Mouse (Mus musculus) layer of hippocampus, postnatal 25 days (tissue): ENCODE data around the gene Speer4f1. TPM values are rescaled to one million over a fixed set of nuclear protein-coding genes. Genes with fewer than 3 reads are reported as not detected.
"Not testable (repeated sequence)": the region's sequence is repeated elsewhere in the genome, so short reads cannot be mapped to it uniquely, and the experiment has no call there.

ENCODE experiments used
- DNase-seq, 2 experiments: peaks; one replicate each; pipeline ENCODE4 v3.0.0; 2022; ENCODE audit warnings: mixed read lengths in 2 of 2, low spot score in 1 of 2; ENCODE audit errors: extremely low spot score in 1 of 2
- total RNA-seq, 2 experiments: library from RNA; stranded (reverse); gene quantifications; 2 replicates each; pipeline ENCODE4 v1.2.3; 2021

The Speer4f1 gene
- total RNA-seq, result not detected

DNA sequence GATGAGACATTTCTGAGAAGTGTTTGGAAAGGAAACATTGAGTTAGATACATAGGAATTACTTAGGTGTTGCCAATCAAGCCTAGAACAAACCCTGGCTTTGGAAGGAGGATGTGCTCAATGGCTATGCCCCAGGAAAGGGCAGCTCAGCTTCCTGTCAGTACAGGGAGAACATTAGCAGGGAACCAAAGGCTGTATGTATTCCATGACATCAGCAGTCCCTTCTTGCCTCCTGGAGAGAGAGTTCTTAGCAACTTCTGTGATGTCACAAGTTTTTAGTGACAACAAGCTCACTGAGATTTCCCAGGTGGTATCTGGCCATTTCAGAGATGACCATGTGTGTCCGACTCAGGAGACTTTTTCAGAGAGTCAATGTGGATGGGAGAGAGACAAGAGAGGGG is at the start of gene Speer4f1:
Gene Speer4f1 (plus strand): TSS at position 301 of the 400 bp plus-strand sequence.
- DNase-seq, result not testable (repeated sequence)

DNA sequence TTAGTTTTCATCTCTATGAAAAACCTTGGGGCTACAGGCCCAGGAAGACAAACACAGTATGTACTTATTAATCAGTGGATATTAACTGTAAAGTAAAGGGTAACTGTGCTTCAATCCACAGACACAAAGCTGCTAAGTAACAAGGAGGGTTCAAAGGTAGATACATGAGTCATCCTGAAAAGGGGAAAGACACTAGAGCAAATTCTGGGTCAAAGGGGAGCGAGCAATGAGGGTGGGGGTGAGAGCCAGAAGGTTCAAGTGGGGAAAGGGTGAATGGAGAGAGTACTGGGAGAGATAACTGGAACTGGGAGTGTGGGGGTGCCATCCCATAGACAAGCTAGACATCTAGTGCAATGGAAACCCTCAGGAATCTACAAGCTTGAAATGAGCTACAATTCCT is 49.0 kb upstream of the Speer4f1 start:
- no peak for DNase-seq

- DNase-seq, result no peak
Measured at GRCm38 (mm10) chr5:17434721-17435120, 41.2 kb upstream of the Speer4f1 start.

DNA sequence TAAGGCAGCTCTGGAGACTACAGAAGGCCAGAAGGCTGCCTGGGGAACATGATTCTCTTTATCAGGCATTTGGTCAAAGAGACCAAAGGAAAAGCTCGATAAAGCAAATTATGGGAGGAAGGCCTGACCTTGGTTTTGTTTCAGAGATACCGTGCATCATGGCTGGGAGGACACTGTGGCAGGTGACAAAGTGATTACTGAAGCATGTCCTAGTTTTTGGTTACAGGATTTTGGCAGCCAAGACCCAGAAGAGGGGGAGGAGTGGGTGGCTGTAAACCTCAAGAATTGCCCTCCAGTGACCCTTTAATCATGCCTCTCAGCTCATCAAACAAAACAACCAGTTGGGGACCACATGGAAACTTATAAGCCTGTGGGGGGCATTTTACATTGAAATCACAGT is 39.7 kb upstream of the Speer4f1 start:
- DNase-seq, result no peak

DNA sequence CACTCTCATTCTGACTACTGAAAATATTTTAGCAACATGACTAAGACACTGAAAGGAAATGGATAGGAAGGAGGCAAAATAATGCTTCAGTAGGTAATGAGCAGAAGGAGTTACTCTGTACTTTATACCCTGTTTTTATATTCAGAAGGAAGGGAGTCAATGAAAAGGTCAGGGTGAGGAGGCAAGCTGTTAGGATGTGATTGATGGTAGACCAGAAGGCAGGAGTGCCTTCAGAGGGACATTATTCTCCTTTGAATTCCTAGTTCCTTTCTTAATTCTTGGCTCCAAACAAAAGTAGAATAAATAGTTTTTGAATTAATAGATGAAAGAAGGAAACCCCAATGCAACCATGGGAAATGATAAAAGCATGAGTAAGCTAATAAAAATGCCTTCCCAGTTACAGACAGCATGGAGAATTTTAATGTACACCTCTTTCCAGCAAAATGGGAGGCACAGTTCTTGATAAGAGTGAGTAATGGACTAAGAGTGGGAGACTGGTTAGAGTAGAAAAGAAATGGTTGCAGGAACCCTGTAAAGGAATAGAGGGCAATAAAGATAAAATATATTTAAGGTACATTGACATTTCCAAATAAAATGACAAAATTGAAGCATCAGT is 36.3 kb upstream of the Speer4f1 start:
- DNase-seq, result no peak

GRCm38 (mm10) chr5:17454059-17454458 is 21.8 kb upstream of the Speer4f1 start:
- no peak for DNase-seq

- DNase-seq, result no peak
Measured at GRCm38 (mm10) chr5:17454952-17455586, 20.8 kb upstream of the Speer4f1 start.

DNA sequence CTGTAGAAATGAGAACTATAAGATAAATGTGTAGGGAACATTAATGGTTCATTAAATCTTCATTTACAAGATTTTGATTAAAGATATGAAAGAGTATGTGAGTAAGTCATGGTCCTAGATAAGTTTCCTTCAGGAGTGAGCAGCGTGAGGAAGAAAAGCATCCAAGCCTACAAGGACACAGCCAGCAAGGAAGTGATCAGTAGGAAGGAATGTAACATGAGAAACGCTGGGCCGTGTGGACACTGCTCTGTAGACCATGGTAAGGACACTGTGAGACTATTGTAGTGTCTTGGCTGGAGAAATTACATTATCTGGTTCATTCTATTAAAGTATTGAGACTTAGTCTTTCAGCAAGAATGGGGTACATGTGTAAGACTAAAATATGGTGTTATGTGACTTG is 19.2 kb upstream of the Speer4f1 start:
- no peak for DNase-seq

DNA sequence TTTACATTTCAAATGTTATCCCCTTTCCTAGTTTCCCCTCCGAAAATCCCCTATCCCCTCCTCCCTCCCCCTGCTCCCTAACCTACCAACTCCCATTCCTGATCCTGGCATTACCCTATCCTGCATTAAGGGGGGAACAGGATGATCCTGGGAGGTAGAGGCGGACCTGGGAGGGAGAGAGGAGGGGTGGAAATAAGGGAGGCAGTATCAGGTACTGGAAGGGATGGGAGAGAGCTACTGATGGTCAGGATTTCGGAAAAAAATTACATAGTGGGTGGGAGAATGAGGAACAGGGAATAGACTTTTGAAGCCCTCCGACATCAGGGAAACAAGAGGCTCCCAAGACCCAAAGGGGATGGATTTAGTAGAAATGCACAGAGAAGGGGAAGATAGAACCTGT is 7.8 kb upstream of the Speer4f1 start:
- not testable (repeated sequence) for DNase-seq

DNA sequence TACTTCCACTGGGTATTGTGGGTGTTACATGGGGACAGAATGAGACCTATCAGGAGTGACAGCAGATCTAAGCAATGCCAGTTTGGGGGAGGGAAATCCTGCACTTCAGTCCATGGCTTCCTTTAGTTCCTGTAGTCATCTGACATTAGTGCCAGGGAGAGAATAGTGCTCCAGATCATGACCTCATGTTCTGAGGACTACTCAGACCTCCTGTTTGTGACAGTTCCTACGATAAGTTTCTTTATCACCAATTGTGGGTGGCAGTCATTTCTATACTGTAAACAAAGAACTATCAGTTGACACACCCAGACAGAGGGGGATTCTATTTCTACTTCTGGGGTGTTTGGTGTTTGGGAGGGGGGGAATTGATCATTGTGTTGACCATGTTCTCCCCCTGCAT is 578 bp downstream of the Speer4f1 start:
- no peak for DNase-seq

DNA sequence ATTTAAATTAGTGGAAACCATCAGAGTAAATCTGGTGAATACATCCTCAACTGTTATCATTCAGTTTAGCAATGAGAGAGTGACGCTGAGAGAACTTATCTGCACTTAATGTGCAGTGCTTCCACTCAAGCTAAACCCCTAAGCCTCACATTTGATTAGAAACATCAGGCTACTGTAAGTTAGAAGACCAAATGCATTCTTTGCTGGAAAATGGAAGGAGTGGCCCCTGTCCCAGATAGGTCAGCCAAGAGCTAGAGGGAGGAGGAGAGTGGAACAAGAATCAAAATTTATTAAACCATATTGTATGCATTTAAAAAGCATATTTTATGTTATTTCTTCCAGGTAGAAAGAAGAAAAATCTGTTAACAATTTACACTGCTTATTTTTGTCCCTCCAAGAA is 14.0 kb downstream of the Speer4f1 start:
- no peak for DNase-seq

- no peak for DNase-seq
Measured at GRCm38 (mm10) chr5:17495616-17496015, 19.7 kb downstream of the Speer4f1 start.

- DNase-seq, result no peak
Measured at GRCm38 (mm10) chr5:17496650-17497049, 20.8 kb downstream of the Speer4f1 start.

DNA sequence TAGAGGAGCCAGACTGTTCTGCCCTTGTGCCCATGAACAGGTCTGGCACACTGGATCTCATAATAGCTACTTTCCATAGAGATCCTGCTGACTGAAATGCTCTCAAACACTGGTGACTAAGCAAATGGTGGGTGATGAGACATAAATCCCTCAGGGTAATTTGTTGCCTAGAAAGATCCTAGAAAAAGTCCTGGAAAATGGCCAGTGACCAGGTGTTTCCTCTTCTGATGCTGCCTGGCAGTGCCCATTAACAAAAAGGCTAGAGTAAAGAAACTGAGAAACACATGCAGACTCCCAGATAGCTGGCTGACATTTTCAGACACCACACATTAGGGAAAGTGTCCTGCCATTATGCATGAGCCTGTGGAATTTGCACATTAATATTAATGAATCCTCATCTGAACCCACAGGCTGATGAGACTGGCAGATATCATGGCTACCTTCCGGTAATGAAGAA is 24.0 kb downstream of the Speer4f1 start:
- no peak for DNase-seq

DNA sequence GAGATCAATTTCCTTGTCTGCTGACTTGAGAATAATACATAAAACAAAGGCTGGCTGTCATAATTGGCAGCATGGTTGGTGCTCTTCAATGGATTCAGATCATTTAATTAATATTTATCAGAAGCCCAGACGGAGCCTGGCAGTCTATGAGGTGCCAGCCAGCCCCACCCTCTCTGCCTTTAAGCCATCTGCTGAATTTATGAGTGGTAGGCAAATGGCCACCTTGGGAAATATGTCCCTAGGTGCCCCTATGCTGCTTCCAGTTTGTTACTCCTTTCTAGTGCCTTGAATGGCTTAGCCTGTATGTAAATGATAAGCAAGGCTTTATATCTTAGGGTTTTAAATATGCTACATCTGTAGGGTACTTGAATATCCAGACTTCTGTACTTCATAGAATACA is 25.0 kb downstream of the Speer4f1 start:
- DNase-seq, result no peak

DNA sequence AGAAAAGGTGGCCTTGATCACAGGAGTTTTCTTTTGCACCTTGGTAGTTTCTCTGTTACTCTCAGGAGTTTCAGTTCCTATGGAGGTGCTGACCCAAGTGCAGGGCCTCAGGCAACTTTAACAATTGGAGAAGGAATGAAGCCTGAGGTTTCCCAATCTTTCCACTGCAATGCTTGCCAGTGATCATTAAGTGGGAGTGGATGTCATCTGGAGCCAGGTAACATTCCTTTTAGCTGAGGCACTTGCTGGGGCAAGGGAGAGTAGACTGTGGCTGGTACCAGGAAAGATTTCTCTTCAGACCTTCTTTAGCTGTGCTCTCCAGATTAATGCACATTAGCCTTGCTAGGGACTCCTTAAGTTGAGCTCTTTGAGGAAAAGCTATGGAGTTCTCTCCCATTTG is 29.6 kb downstream of the Speer4f1 start:
- no peak for DNase-seq

DNA sequence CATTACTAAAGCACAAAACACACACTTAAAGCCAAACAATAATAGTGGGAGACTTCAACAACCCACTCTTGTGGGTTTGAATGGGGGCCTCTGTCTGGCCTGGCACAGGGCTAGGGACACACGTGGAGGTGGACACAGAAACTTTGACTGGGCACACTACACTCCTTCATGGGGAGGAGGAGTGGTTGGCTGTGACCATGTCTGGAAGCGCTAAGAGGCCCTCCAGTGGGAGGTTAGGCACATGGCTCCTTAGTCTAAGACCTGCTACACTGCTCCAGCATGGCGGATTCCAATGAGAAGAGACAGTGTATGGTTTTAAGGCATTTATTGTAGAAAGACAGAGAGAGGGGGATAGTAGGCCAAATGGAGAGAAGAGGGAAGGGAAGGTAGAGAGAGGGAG is 32.1 kb downstream of the Speer4f1 start:
- no peak for DNase-seq

Other genes with a start within 250 kb of the Speer4f1 start
- not detected for gene Speer4f2, start 102.9 kb upstream of the Speer4f1 start, total RNA-seq
- gene Sema3c, start 98.2 kb downstream of the Speer4f1 start, total RNA-seq, result 10 to 100 TPM; 25.0 to 26.5 TPM